Mouse (Mus musculus) midbrain, embryonic 12.5 days (tissue): ENCODE measurements at regions not wholly inside any gene's neighbourhood (a gene's known extent, or its start where the extent isn't known, plus 50 kb on each side); places are given as distances from the start of the nearest gene placed in this dataset.
"Not testable (repeated sequence)": the region's sequence is repeated elsewhere in the genome, so short reads cannot be mapped to it uniquely, and the experiment has no call there.

Experiments used
- ATAC-seq: fragments of 200-750 bp; cut with Nextera tagmentation; 2 replicates; pipeline ENCODE4 v1.8.0; 2017; ENCODE audit warnings: low read depth, moderate TSS enrichment, moderate library complexity; ENCODE audit not compliant: low FRiP score
- H3K27ac ChIP-seq: fragments of 300-500 bp; sonication (generic); replicated peaks from 2 replicates; pipeline ENCODE4 v1.5.1; 2016; ENCODE audit warnings: mild to moderate bottlenecking
- H3K27me3 ChIP-seq: fragments of 300-500 bp; sonication (generic); 2 replicates; pipeline ENCODE4 v1.6.1; 2016; ENCODE audit warnings: mild to moderate bottlenecking
- H3K36me3 ChIP-seq: fragments of 300-500 bp; sonication (generic); 2 replicates; pipeline ENCODE4 v1.6.1; 2016
- H3K4me1 ChIP-seq: fragments of 300-500 bp; sonication (generic); 2 replicates; pipeline ENCODE4 v1.6.1; 2016
- H3K4me2 ChIP-seq: fragments of 300-500 bp; sonication (generic); replicated peaks from 2 replicates; pipeline ENCODE4 v1.6.1; 2016; ENCODE audit warnings: mild to moderate bottlenecking, moderate library complexity
- H3K4me3 ChIP-seq: fragments of 300-500 bp; sonication (generic); 2 replicates; pipeline ENCODE4 v1.5.1; 2016; ENCODE audit warnings: mild to moderate bottlenecking
- H3K9ac ChIP-seq: fragments of 300-500 bp; sonication (generic); replicated peaks from 2 replicates; pipeline ENCODE4 v1.6.1; 2016; ENCODE audit warnings: mild to moderate bottlenecking, moderate library complexity
- H3K9me3 ChIP-seq: fragments of 300-500 bp; sonication (generic); 2 replicates; pipeline ENCODE4 v1.6.1; 2016; ENCODE audit warnings: mild to moderate bottlenecking
- WGBS: fragments of 180-500 bp; shearing (Covaris S2); methylation state at CpG from one replicate; pipeline ENCODE4 v1.1.7; 2016; 5-methylcytosine and 5-hydroxymethylcytosine counted together

DNA sequence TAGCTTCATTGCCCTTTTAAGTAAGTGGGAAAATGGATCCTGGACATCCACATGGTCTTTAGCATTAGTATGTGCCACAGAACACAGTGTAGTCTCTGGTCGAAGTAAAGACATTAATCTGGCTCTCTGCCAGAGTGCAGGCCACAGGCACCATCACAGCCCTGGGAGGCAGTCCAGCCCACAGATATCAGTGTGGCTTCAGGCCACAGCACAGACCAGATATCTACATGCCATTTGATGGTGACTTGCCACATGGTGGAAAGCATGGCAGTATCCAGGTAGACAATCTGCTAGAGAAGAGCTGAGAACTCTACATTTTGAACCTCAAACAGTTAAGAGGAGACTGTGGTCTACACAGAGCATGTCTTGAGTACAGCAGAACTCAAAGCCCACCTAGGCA is 981.2 kb upstream of the Cntn5 start:
- Histone ChIP-seq H3K4me2 (no peak overlapping the region), H3K9me3 (no peaks in the 10 kb centered on the region), H3K36me3 (no peaks in the 10 kb centered on the region), H3K9ac (no peak overlapping the region), H3K4me1 (no peaks in the 10 kb centered on the region), H3K4me3 (no peak overlapping the region), H3K27ac (no peak overlapping the region), H3K27me3 (no peaks in the 10 kb centered on the region)
- no peak for ATAC-seq
- 88% methylated on average over 1 of the region's 1 CpGs for WGBS

DNA sequence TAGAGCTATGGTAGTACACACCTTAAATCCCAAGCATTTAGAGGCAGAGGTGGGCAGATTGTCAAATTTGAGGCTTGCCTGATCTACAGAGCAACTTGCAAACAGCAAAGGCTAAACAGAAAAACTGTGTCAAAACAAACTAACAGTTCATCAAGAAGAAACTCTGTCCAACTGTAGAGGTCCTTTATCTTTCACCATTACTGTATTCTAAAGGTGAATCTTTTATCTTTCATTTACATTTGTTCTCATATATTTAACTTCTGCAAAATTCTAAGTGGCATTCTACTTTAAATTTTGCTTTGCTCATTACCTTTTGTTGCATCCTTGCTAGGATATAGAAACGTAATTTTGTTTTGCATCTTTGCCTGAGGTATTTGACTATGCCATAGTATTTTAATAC is 967.5 kb upstream of the Cntn5 start:
- WGBS = 75% methylated on average over 1 of the region's 1 CpGs
- H3K36me3 ChIP-seq = no peaks in the 10 kb centered on the region
- no peak for ATAC-seq

DNA sequence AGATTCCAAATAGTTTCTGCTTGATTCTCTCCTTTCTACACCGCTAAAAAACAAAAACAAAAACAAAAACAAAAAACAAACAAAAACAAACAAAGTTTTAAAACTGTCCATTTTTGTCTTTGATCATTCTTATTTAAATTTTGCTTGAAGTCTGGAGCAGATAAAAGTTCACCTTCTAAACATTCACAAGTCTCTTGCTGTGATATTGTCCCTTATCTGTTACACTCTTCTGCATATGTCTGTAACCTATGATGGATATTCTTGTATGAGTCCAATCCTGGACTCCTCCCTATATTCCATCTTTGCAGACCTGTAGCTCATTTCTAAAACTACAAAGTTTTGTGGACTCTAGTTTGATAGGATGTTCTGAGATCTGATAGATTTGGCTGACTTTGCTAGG is 966.9 kb upstream of the Cntn5 start:
- no peak overlapping the region for H3K9ac ChIP-seq
- no peak overlapping the region for H3K4me3 ChIP-seq
- H3K36me3 ChIP-seq = no peaks in the 10 kb centered on the region
- no peak overlapping the region for H3K27ac ChIP-seq
- WGBS = 90% methylated on average over 1 of the region's 1 CpGs
- H3K4me2 ChIP-seq = no peak overlapping the region
- H3K4me1 ChIP-seq = no peaks in the 10 kb centered on the region
- no peak for ATAC-seq
- no peaks in the 10 kb centered on the region for H3K27me3 ChIP-seq
- no peaks in the 10 kb centered on the region for H3K9me3 ChIP-seq

More for the DNA sequence above, 967.5 kb upstream of the Cntn5 start:
- Histone ChIP-seq H3K4me1 (no peaks in the 10 kb centered on the region), H3K27me3 (no peaks in the 10 kb centered on the region), H3K4me3 (no peak overlapping the region), H3K9me3 (no peaks in the 10 kb centered on the region), H3K9ac (no peak overlapping the region), H3K27ac (no peak overlapping the region), H3K4me2 (no peak overlapping the region)

- 85% methylated on average over 3 of the region's 3 CpGs for WGBS
- not testable (repeated sequence) for H3K4me1 ChIP-seq, H3K4me3 ChIP-seq, H3K9me3 ChIP-seq, H3K4me2 ChIP-seq, H3K36me3 ChIP-seq, ATAC-seq, H3K27ac ChIP-seq, H3K9ac ChIP-seq, H3K27me3 ChIP-seq
These were observed 944.1 kb upstream of the Cntn5 start for GRCm38 (mm10) chr9:11848692-11849091.
